In genomic region chr14:60275301-60276276, GRCm38 (mm10) we compare ENCODE assay signal across 22 mouse cellular contexts. TPM values are rescaled to one million over a fixed set of nuclear protein-coding genes. Genes with fewer than 3 reads are reported as not detected.
DNase-seq lines count a peak whose midpoint lies in the region; ATAC-seq and TF ChIP-seq lines count a peak whose summit lies in the region.
"Had no signal": no experiment of that assay in that cellular context is flagged by ENCODE, and none has a peak within 500 bp of the region (broad histone marks: within the 10 kb centered on the region; RNA-seq: fewer than 3 reads in every experiment).

No protein-coding gene starts in this region.

- no peak overlapping the region for H3K4me3 ChIP-seq in heart, embryonic 10.5 days
- H3K4me3 ChIP-seq in intestine, embryonic 15.5 days (replicated peaks): no peak overlapping the region
- H3K4me3 ChIP-seq in kidney, postnatal 0 days (replicated peaks; ENCODE audit: low read depth, low read length): no peak overlapping the region
- H3K4me3 ChIP-seq in stomach, embryonic 15.5 days (replicated peaks): no peak overlapping the region
- H3K4me3 ChIP-seq in midbrain, embryonic 11.5 days (ENCODE audit: low read depth, low read length): no peak overlapping the region
- no peak overlapping the region for H3K4me3 ChIP-seq in hindbrain, embryonic 12.5 days
- H3K4me3 ChIP-seq: forebrain, embryonic 15.5 days; heart, embryonic 15.5 days; hindbrain, embryonic 10.5 days; neural tube, embryonic 12.5 days had no signal

- H3K27ac ChIP-seq in heart, embryonic 10.5 days: no peak overlapping the region
- H3K27ac ChIP-seq in intestine, embryonic 15.5 days: no peak overlapping the region
- H3K27ac ChIP-seq in kidney, postnatal 0 days: peak overlapping the region; percentile 54; the same call in 1 of the 2 replicates
- H3K27ac ChIP-seq in stomach, embryonic 15.5 days: peak overlapping the region; percentile 17; the same call in 1 of the 2 replicates
- H3K27ac ChIP-seq in midbrain, embryonic 11.5 days (ENCODE audit: low read depth, low read length): no peak overlapping the region
- no peak overlapping the region for H3K27ac ChIP-seq in hindbrain, embryonic 12.5 days
- H3K27ac ChIP-seq: forebrain, embryonic 15.5 days; heart, embryonic 15.5 days; hindbrain, embryonic 10.5 days; neural tube, embryonic 12.5 days had no signal

- 91% methylated on average over 7 of the region's 7 CpGs for WGBS in heart, embryonic 10.5 days
- WGBS in intestine, embryonic 15.5 days: 81% methylated on average over 7 of the region's 7 CpGs
- 83% methylated on average over 7 of the region's 7 CpGs for WGBS in kidney, postnatal 0 days
- 75% methylated on average over 7 of the region's 7 CpGs for WGBS in stomach, embryonic 15.5 days
- WGBS in midbrain, embryonic 11.5 days: 95% methylated on average over 7 of the region's 7 CpGs
- WGBS in hindbrain, embryonic 12.5 days: 95% methylated on average over 7 of the region's 7 CpGs

- peak; percentile 84 for ATAC-seq in intestine, embryonic 15.5 days
- peak; percentile 77; the same call in 1 of the 2 replicates for ATAC-seq in kidney, postnatal 0 days (replicated peaks; ENCODE audit: low FRiP score, low read depth)
- peak; percentile 86 for ATAC-seq in stomach, embryonic 15.5 days (ENCODE audit: insufficient read depth, low FRiP score, low read depth)
- no peak for ATAC-seq in midbrain, embryonic 11.5 days (ENCODE audit: low FRiP score)
- no peak for ATAC-seq in hindbrain, embryonic 12.5 days (ENCODE audit: low FRiP score)
- ATAC-seq: forebrain, embryonic 15.5 days had no signal

- no peaks in the 10 kb centered on the region for H3K4me1 ChIP-seq in heart, embryonic 10.5 days
- H3K4me1 ChIP-seq in intestine, embryonic 15.5 days (replicated peaks): no peaks in the 10 kb centered on the region
- no peaks in the 10 kb centered on the region for H3K4me1 ChIP-seq in kidney, postnatal 0 days (replicated peaks; ENCODE audit: insufficient read depth, low read length)
- no peaks in the 10 kb centered on the region for H3K4me1 ChIP-seq in stomach, embryonic 15.5 days
- H3K4me1 ChIP-seq in midbrain, embryonic 11.5 days (ENCODE audit: control insufficient read depth, insufficient read depth, low read length): no peaks in the 10 kb centered on the region
- H3K4me1 ChIP-seq in hindbrain, embryonic 12.5 days: no peaks in the 10 kb centered on the region
- H3K4me1 ChIP-seq: forebrain, embryonic 15.5 days; hindbrain, embryonic 10.5 days; neural tube, embryonic 12.5 days had no signal

- DNase-seq in heart, embryonic 10.5 days (ENCODE audit: low spot score): peak; percentile 10
- DNase-seq in heart, postnatal 25 days (ENCODE audit: low spot score): no peak
- DNase-seq in kidney, postnatal 0 days (ENCODE audit: low spot score): no peak
- DNase-seq in midbrain, embryonic 11.5 days (ENCODE audit: low spot score, missing footprints): no peak
- DNase-seq: adrenal gland, adult 2 months; cerebellum, adult 11 months; cerebellum, postnatal 25 days; lung, postnatal 36 days; thymus, postnatal 25 days had no signal

- no peaks in the 10 kb centered on the region for H3K36me3 ChIP-seq in heart, embryonic 10.5 days
- H3K36me3 ChIP-seq in intestine, embryonic 15.5 days: no peaks in the 10 kb centered on the region
- H3K36me3 ChIP-seq in kidney, postnatal 0 days (ENCODE audit: insufficient read depth, low read length): no peaks in the 10 kb centered on the region
- no peaks in the 10 kb centered on the region for H3K36me3 ChIP-seq in stomach, embryonic 15.5 days
- H3K36me3 ChIP-seq in midbrain, embryonic 11.5 days (ENCODE audit: control insufficient read depth, insufficient read depth, low read length): no peaks in the 10 kb centered on the region
- 0 out of 2 replicates have a peak, but pooled peaks cover 3% of the 10 kb centered on the region for H3K36me3 ChIP-seq in hindbrain, embryonic 12.5 days
- H3K36me3 ChIP-seq: heart, embryonic 15.5 days; hindbrain, embryonic 10.5 days; neural tube, embryonic 12.5 days had no signal

- no peaks in the 10 kb centered on the region for H3K9me3 ChIP-seq in heart, embryonic 10.5 days
- no peaks in the 10 kb centered on the region for H3K9me3 ChIP-seq in intestine, embryonic 15.5 days
- no peaks in the 10 kb centered on the region for H3K9me3 ChIP-seq in kidney, postnatal 0 days (replicated peaks; ENCODE audit: low read length)
- H3K9me3 ChIP-seq in stomach, embryonic 15.5 days: no peaks in the 10 kb centered on the region
- H3K9me3 ChIP-seq in midbrain, embryonic 11.5 days (ENCODE audit: control insufficient read depth, low read length): no peaks in the 10 kb centered on the region
- H3K9me3 ChIP-seq in hindbrain, embryonic 12.5 days (replicated peaks): no peaks in the 10 kb centered on the region
- H3K9me3 ChIP-seq: forebrain, embryonic 15.5 days; heart, embryonic 15.5 days; hindbrain, embryonic 10.5 days; neural tube, embryonic 12.5 days had no signal

- H3K9ac ChIP-seq in intestine, embryonic 15.5 days: no peak overlapping the region
- H3K9ac ChIP-seq in kidney, postnatal 0 days (ENCODE audit: low read depth, low read length): no peak overlapping the region
- no peak overlapping the region for H3K9ac ChIP-seq in stomach, embryonic 15.5 days
- no peak overlapping the region for H3K9ac ChIP-seq in midbrain, embryonic 11.5 days (ENCODE audit: low read length)
- no peak overlapping the region for H3K9ac ChIP-seq in hindbrain, embryonic 12.5 days
- H3K9ac ChIP-seq: forebrain, embryonic 15.5 days; heart, embryonic 15.5 days; neural tube, embryonic 12.5 days had no signal

- H3K4me2 ChIP-seq in intestine, embryonic 15.5 days (replicated peaks): no peak overlapping the region
- no peak overlapping the region for H3K4me2 ChIP-seq in kidney, postnatal 0 days (ENCODE audit: low read length)
- no peak overlapping the region for H3K4me2 ChIP-seq in stomach, embryonic 15.5 days
- H3K4me2 ChIP-seq in midbrain, embryonic 11.5 days: no peak overlapping the region
- no peak overlapping the region for H3K4me2 ChIP-seq in hindbrain, embryonic 12.5 days (replicated peaks)
- H3K4me2 ChIP-seq: forebrain, embryonic 15.5 days; heart, embryonic 15.5 days; neural tube, embryonic 12.5 days had no signal

- H3K27me3 ChIP-seq in heart, embryonic 10.5 days (ENCODE audit: insufficient read depth, poor library complexity, severe bottlenecking): no peaks in the 10 kb centered on the region
- H3K27me3 ChIP-seq in intestine, embryonic 15.5 days (replicated peaks): no peaks in the 10 kb centered on the region
- no peaks in the 10 kb centered on the region for H3K27me3 ChIP-seq in kidney, postnatal 0 days (ENCODE audit: insufficient read depth, low read length)
- no peaks in the 10 kb centered on the region for H3K27me3 ChIP-seq in stomach, embryonic 15.5 days (replicated peaks)
- H3K27me3 ChIP-seq in midbrain, embryonic 11.5 days (ENCODE audit: control insufficient read depth, insufficient read depth, low read length): no peaks in the 10 kb centered on the region
- H3K27me3 ChIP-seq in hindbrain, embryonic 12.5 days: no peaks in the 10 kb centered on the region
- H3K27me3 ChIP-seq: CH12.LX; forebrain, embryonic 15.5 days; heart, embryonic 15.5 days; neural tube, embryonic 12.5 days had no signal

- intact Hi-C loops in heart, postnatal 25 days (cut with DNase I): no loop called here

- TF ChIP-seq CTCF in kidney, postnatal 0 days (IDR thresholded peaks at IDR 0.05; ENCODE audit: low read depth): no peak

RNA-seq across cellular contexts. Expression of gene Mtmr6, which starts 10.6 kb away (rescaled TPM):
- 22.4 and 28.4 TPM in 2 replicates for polyA plus RNA-seq in heart, embryonic 10.5 days (2016; fragmentation: Nextera tagmentation; extraction: Ambion mirVana)
- 10 to 100 TPM; 27.2 to 29.6 TPM for total RNA-seq in heart, postnatal 25 days (2021)
- polyA plus RNA-seq in intestine, embryonic 15.5 days (2015; fragmentation: Nextera tagmentation; extraction: Ambion mirVana): 26.3 and 27.8 TPM in 2 replicates
- 31.3 and 32.2 TPM in 2 replicates for polyA plus RNA-seq in kidney, postnatal 0 days (2015; fragmentation: Nextera tagmentation; extraction: Ambion mirVana)
- polyA plus RNA-seq in stomach, embryonic 15.5 days (2015; fragmentation: Nextera tagmentation; extraction: Ambion mirVana): 31.5 and 32.3 TPM in 2 replicates
- polyA plus RNA-seq in midbrain, embryonic 11.5 days (2014; fragmentation: Nextera tagmentation; extraction: Ambion mirVana): 51.0 and 57.4 TPM in 2 replicates
- 58.0 and 58.4 TPM in 2 replicates for polyA plus RNA-seq in hindbrain, embryonic 12.5 days (2016; fragmentation: Nextera tagmentation; extraction: Ambion mirVana)

RNA-seq across cellular contexts. Expression of gene Gm49336, which starts 24.3 kb away (rescaled TPM):
- 44.7 and 50.3 TPM in 2 replicates for polyA plus RNA-seq in heart, embryonic 10.5 days (2016; fragmentation: Nextera tagmentation; extraction: Ambion mirVana)
- 10 to 100 TPM; 28.5 to 31.1 TPM for total RNA-seq in heart, postnatal 25 days (2021)
- polyA plus RNA-seq in intestine, embryonic 15.5 days (2015; fragmentation: Nextera tagmentation; extraction: Ambion mirVana): 42.2 and 47.8 TPM in 2 replicates
- 32.6 and 33.4 TPM in 2 replicates for polyA plus RNA-seq in kidney, postnatal 0 days (2015; fragmentation: Nextera tagmentation; extraction: Ambion mirVana)
- polyA plus RNA-seq in stomach, embryonic 15.5 days (2015; fragmentation: Nextera tagmentation; extraction: Ambion mirVana): 44.7 and 48.9 TPM in 2 replicates
- polyA plus RNA-seq in midbrain, embryonic 11.5 days (2014; fragmentation: Nextera tagmentation; extraction: Ambion mirVana): 86.7 and 94.8 TPM in 2 replicates
- polyA plus RNA-seq in hindbrain, embryonic 12.5 days (2016; fragmentation: Nextera tagmentation; extraction: Ambion mirVana): 63.9 and 72.0 TPM in 2 replicates

RNA-seq across cellular contexts. Expression of gene Nupl1, which starts 24.4 kb away (rescaled TPM):
- polyA plus RNA-seq in heart, embryonic 10.5 days (2016; fragmentation: Nextera tagmentation; extraction: Ambion mirVana): 0.07 TPM in 1 of 2 replicates, not detected in the other
- total RNA-seq in heart, postnatal 25 days (2021): not detected
- polyA plus RNA-seq in intestine, embryonic 15.5 days (2015; fragmentation: Nextera tagmentation; extraction: Ambion mirVana): 0.05 and 0.16 TPM in 2 replicates
- polyA plus RNA-seq in kidney, postnatal 0 days (2015; fragmentation: Nextera tagmentation; extraction: Ambion mirVana): not detected in 2 replicates
- 0.06 and 0.17 TPM in 2 replicates for polyA plus RNA-seq in stomach, embryonic 15.5 days (2015; fragmentation: Nextera tagmentation; extraction: Ambion mirVana)
- polyA plus RNA-seq in midbrain, embryonic 11.5 days (2014; fragmentation: Nextera tagmentation; extraction: Ambion mirVana): 0.04 TPM in 1 of 2 replicates, not detected in the other
- polyA plus RNA-seq in hindbrain, embryonic 12.5 days (2016; fragmentation: Nextera tagmentation; extraction: Ambion mirVana): 0.06 TPM in 1 of 2 replicates, not detected in the other
- total RNA-seq: adrenal gland, adult 2 months; CH12.LX; gastrocnemius, adult 18-20 months; granulocyte monocyte progenitor cell, adult 5-6 weeks; layer of hippocampus, postnatal 14 days; monocyte, adult 5-6 weeks had no signal
- polyA plus RNA-seq: adrenal gland, adult 2 months; embryonic facial prominence, embryonic 11.5 days; heart, embryonic 15.5 days; neural tube, embryonic 12.5 days had no signal

Comparison
In these comparisons a context has a peak if more than half of its experiments do, and no peak if none do; other contexts are left out.
1. H3K27ac ChIP-seq: peak in kidney, postnatal 0 days (single experiment) and stomach, embryonic 15.5 days (single experiment); none in heart, embryonic 10.5 days (single experiment), intestine, embryonic 15.5 days (single experiment), midbrain, embryonic 11.5 days (single experiment) and hindbrain, embryonic 12.5 days (single experiment).
2. ATAC-seq: peak in intestine, embryonic 15.5 days (single experiment), kidney, postnatal 0 days (single experiment) and stomach, embryonic 15.5 days (single experiment); none in midbrain, embryonic 11.5 days (single experiment) and hindbrain, embryonic 12.5 days (single experiment).